Mouse (Mus musculus): ENCODE data around the gene Col4a4.

DNA sequence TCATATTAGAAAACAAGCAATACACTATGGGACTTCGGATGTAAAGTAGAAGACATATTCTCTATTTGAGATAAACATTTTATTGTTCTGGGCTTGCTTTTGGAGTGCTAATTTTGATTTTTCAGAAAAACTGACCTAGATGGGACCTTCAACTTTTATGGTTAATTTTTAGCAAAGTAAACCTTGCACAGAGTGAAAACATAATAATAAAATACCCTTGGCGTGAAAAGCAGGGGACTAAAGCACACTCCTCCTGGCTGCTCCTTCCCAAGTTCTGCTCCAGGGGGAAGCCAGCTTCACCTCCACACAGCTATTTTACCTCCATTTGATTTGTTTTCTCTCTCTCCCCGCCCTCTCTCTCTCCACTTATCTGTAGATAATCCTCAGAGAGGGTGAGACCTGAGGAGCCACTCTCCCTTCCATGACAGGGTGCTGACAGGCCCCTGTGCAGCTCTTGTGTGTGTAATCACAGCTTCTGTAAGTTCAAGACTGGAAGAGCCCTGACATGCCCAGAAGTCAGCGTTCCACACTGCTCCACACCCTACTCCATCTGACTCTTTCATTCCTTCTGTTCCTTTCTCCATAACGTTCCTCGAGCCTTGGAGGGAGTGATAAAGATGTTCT, 44.6 kb upstream of the Col4a4 start:
- no peak for TF ChIP-seq CTCF (IDR thresholded peaks at IDR 0.05; ENCODE audit: low read depth)
- no peak for TF ChIP-seq EP300 (IDR thresholded peaks at IDR 0.05; ENCODE audit: low read depth)

Data from liver, embryonic 14.5 days (tissue).